Mouse (Mus musculus) testis, adult 10 weeks (tissue): ENCODE data around the gene Mycs. TPM values are rescaled to one million over a fixed set of nuclear protein-coding genes. Genes with fewer than 3 reads are reported as not detected.

Experiments used
- polyA plus RNA-seq: library from polyadenylated mRNA; stranded (reverse); fragments of 350-450 nt; fragmentation: Illumina TruSeq; extraction: RNeasy Lipid Tissue Mini Kit (QIAGEN cat#74804); gene quantifications from one replicate; pipeline ENCODE4 v1.2.3, GENCODE M21; 2014; ENCODE audit warnings: low read depth, low replicate concordance

The Mycs gene
- polyA plus RNA-seq = 0.77 TPM

GRCm38 (mm10) chrX:5469165-5469564 lies at the start of gene Mycs:
Gene Mycs (minus strand): TSS chrX:5469265.

Other genes starting within 250 kb of the Mycs start
- gene Btbd35f7, start 199.8 kb upstream of the Mycs start, polyA plus RNA-seq = 1.9 TPM